Mouse (Mus musculus) ES-E14 (cell line): ENCODE data around the gene Mbd5. TPM values are rescaled to one million over a fixed set of nuclear protein-coding genes. Genes with fewer than 3 reads are reported as not detected.
A peak's percentile ranks its signal among the peaks of the same experiment; 100 is the strongest.

ENCODE experiments used
- DNase-seq: peaks from one replicate; pipeline ENCODE4 v3.0.0-alpha.2; 2013; ENCODE audit warnings: low read depth, low spot score
- H3K27ac ChIP-seq: 2 replicates; pipeline ENCODE4 v1.5.1; 2012; ENCODE audit warnings: low read depth, mild to moderate bottlenecking, low read length, moderate library complexity, mixed read lengths; ENCODE audit not compliant: poor library complexity, insufficient read depth, severe bottlenecking
- H3K36me3 ChIP-seq: 2 replicates; pipeline ENCODE4 v1.6.1; 2012; ENCODE audit warnings: mild to moderate bottlenecking, low read length, moderate library complexity, mixed read lengths; ENCODE audit not compliant: control insufficient read depth, poor library complexity, insufficient read depth, severe bottlenecking
- H3K4me1 ChIP-seq, 2 experiments: fragments of 150-350 bp in 1 of 2; sonication (generic) in 1 of 2; 2 replicates each; pipeline ENCODE4 v1.6.1; 2012; ENCODE audit warnings: low read length in 2 of 2, mild to moderate bottlenecking in 1 of 2, mixed read lengths in 1 of 2; ENCODE audit not compliant: control insufficient read depth in 2 of 2, insufficient read depth in 2 of 2, poor library complexity in 1 of 2
- H3K4me3 ChIP-seq, 2 experiments: fragments of 150-350 bp in 1 of 2; sonication (generic) in 1 of 2; 2 replicates each; pipeline ENCODE4 v1.5.1; 2012; ENCODE audit warnings: low read length in 2 of 2, low read depth in 1 of 2, mild to moderate bottlenecking in 1 of 2, mixed read lengths in 1 of 2; ENCODE audit not compliant: insufficient read depth in 1 of 2, poor library complexity in 1 of 2, severe bottlenecking in 1 of 2
- H3K9ac ChIP-seq: 2 replicates; pipeline ENCODE4 v1.6.1; 2012; ENCODE audit warnings: low read depth, mild to moderate bottlenecking, low read length, mixed read lengths; ENCODE audit not compliant: poor library complexity, insufficient read depth, severe bottlenecking
- H3K9me3 ChIP-seq: fragments of 150-350 bp; sonication (generic); 2 replicates; pipeline ENCODE4 v1.6.1; 2012; ENCODE audit warnings: low read depth, mild to moderate bottlenecking, low read length; ENCODE audit not compliant: control insufficient read depth, insufficient read depth
- CHD2 ChIP-seq: IDR thresholded peaks from 2 replicates; pipeline ENCODE4 v1.6.1; 2014; ENCODE audit warnings: mild to moderate bottlenecking, low read depth, low read length, inconsistent platforms
- HCFC1 ChIP-seq: IDR thresholded peaks from 2 replicates; pipeline ENCODE4 v1.6.1; 2012; ENCODE audit warnings: low read length, inconsistent platforms, borderline replicate concordance; ENCODE audit not compliant: insufficient read depth
- MAFK ChIP-seq: IDR thresholded peaks from 2 replicates; pipeline ENCODE4 v1.6.1; 2014; ENCODE audit warnings: mild to moderate bottlenecking, low read depth, low read length, inconsistent platforms; ENCODE audit not compliant: insufficient read depth
- ZC3H11A ChIP-seq: IDR thresholded peaks from 2 replicates; pipeline ENCODE4 v1.6.1; 2012; ENCODE audit warnings: low read depth, mild to moderate bottlenecking, inconsistent platforms, low read length, borderline replicate concordance
- ZNF384 ChIP-seq: IDR thresholded peaks from 2 replicates; pipeline ENCODE4 v1.6.1; 2012; ENCODE audit warnings: low read depth, low read length, inconsistent platforms
- in situ Hi-C, 2 experiments: fragments of 600-800 bp; cut with MboI; formaldehyde crosslinking; loops; one replicate each; pipeline ENCODE4 v1.15.1; 2025; ENCODE audit warnings: low sequenced_read_pairs in 2 of 2, inconsistent platforms in 1 of 2; ENCODE audit not compliant: unreplicated experiment in 2 of 2
- total RNA-seq: library from RNA; depleted of rRNA; stranded (reverse); fragments of 300-350 nt; gene quantifications from 2 replicates; pipeline ENCODE4 v1.2.3, GENCODE M21; 2012

Mbd5 gene
- total RNA-seq, 1 experiment = 12.3 TPM

DNA sequence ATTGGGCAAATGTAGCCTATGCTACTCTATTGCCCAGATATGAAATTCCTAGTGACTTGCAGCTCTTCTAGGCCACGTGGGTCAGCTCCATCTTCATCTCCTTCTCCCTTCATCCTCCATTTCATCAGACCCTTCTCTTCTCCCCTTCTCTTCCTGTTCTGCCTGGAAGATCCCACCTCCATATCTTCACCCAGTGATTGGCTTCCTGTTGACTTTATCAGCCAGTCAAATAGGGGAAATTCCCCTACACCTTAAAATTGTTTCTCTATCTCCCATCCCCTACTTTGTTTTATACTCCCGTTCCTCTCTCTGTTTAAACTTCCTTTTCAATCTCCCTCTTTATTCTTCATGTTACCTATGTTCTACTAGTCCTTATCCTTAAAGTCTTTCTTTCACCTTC, 342.4 kb downstream of the Mbd5 start:
- no peak overlapping the region for H3K4me3 ChIP-seq
- H3K9me3 ChIP-seq = no peaks in the 10 kb centered on the region
- H3K36me3 ChIP-seq = no peaks in the 10 kb centered on the region
- DNase-seq = no peak
- in situ Hi-C loops = no loop called here
- no peak overlapping the region for H3K9ac ChIP-seq
- peaks cover 0 to 3% of the 10 kb centered on the region in 2 experiments; a peak in 1 of 4 replicates for H3K4me1 ChIP-seq
- no peak for TF ChIP-seq CHD2
- no peak for TF ChIP-seq MAFK
- TF ChIP-seq HCFC1 = no peak
- TF ChIP-seq ZC3H11A = no peak
- TF ChIP-seq ZNF384 = no peak
- H3K27ac ChIP-seq = no peak overlapping the region

DNA sequence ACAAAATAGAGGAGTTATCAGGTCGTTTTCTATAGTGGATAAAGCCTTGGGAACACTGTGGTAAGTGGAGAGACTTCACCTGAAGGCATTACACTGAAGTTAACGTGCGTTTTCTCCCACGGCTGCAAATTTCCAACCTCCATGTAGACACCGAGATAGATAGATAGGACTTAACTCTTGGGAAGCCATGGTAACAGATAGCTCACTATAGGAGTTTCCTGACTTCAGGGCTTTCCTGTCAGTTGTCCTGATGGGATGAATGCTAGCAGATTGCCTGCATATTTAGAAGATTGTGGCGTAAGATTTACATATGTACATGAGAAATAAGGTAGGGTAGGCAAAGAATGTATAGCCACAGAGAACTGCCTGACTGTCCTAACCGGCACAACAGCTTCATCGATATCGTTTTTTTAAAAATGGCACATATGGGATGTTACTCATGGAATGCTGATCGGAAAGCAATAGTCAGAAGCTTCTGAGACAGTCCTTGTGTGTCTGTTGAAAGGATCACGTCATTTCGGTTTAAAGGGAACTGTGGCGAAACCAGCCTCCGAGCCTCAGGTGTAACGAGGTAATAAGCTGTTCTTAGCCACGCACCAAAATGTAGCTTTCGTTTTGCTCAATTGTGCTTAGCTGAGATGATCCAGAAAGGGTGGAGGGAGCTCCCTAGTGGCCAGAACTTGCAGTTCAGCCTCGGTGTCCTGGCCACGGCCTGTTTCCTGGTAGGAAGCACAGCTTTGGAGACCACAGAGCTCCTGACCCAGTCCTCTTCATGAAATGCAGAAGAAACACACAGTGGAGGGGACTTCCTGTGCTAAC, 363.5 kb downstream of the Mbd5 start:
- in situ Hi-C loops = loop anchor here in 1 of 2 experiments (25.0 kb wide), 1 partner anchor 401 kb away; no protein-coding TSS in a partner anchor
- no peak for TF ChIP-seq HCFC1
- no peak for TF ChIP-seq CHD2
- TF ChIP-seq ZNF384 = no peak
- TF ChIP-seq ZC3H11A = peak; percentile 90

DNA sequence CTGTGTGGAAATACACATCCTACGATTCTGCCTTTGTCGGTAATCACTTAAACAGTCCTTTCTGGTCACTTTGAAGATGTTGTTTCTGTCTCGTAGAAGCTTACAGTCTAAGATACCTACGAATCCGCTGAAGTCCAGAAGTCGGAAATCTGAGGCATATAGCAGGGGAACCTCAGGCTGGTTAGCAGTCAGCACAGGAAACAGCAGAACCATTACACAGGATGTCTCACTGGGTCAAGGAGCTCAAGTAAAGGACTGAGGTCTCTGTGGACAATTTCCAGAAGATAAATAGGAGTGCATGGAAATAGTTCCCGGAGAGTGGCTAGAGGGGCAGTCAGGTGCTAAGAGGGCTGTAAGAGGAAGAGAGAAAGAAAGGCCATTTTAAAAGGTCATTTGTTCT, 384.3 kb downstream of the Mbd5 start:
- no peaks in the 10 kb centered on the region for H3K4me1 ChIP-seq
- no peaks in the 10 kb centered on the region for H3K9me3 ChIP-seq
- H3K36me3 ChIP-seq = no peaks in the 10 kb centered on the region
- H3K27ac ChIP-seq = no peak overlapping the region
- H3K4me3 ChIP-seq = no peak overlapping the region
- no peak for TF ChIP-seq ZNF384
- no peak for TF ChIP-seq HCFC1
- no peak for TF ChIP-seq MAFK
- no peak for TF ChIP-seq ZC3H11A
- TF ChIP-seq CHD2 = no peak
- in situ Hi-C loops = no loop called here
- DNase-seq = no peak
- H3K9ac ChIP-seq = no peak overlapping the region

More for the DNA sequence above, 363.5 kb downstream of the Mbd5 start:
- Histone ChIP-seq H3K36me3 (no peaks in the 10 kb centered on the region), H3K9me3 (no peaks in the 10 kb centered on the region), H3K27ac (no peak overlapping the region), H3K4me1 (no peaks in the 10 kb centered on the region), H3K4me3 (no peak overlapping the region), H3K9ac (no peak overlapping the region)
- DNase-seq = peak; percentile 47

GRCm38 (mm10) chr2:49335267-49335666, 386.0 kb downstream of the Mbd5 start:
- TF ChIP-seq HCFC1 = no peak
- no peak for TF ChIP-seq MAFK
- TF ChIP-seq ZC3H11A = no peak
- TF ChIP-seq CHD2 = no peak
- no peak for TF ChIP-seq ZNF384
- Histone ChIP-seq H3K4me1 (no peaks in the 10 kb centered on the region), H3K4me3 (no peak overlapping the region), H3K36me3 (no peaks in the 10 kb centered on the region), H3K9me3 (no peaks in the 10 kb centered on the region), H3K27ac (no peak overlapping the region), H3K9ac (no peak overlapping the region)
- in situ Hi-C loops = no loop called here
- DNase-seq = no peak
